Mouse (Mus musculus) bone marrow, adult 2 months (tissue): ENCODE data around the gene Nrap. TPM values are rescaled to one million over a fixed set of nuclear protein-coding genes. Genes with fewer than 3 reads are reported as not detected.

Source experiments
- H3K27ac ChIP-seq: fragments of 200-500 bp; 2 replicates; pipeline ENCODE4 v1.5.1; 2012; ENCODE audit warnings: low read depth, mild to moderate bottlenecking, control low read depth, inconsistent platforms, low read length; ENCODE audit not compliant: control insufficient read depth, poor library complexity, insufficient read depth
- H3K4me1 ChIP-seq: fragments of 200-500 bp; 2 replicates; pipeline ENCODE4 v1.6.1; 2011; ENCODE audit warnings: low read length; ENCODE audit not compliant: control insufficient read depth, insufficient read depth
- H3K4me3 ChIP-seq: fragments of 200-500 bp; replicated peaks from 2 replicates; pipeline ENCODE3; 2011; ENCODE audit warnings: mild to moderate bottlenecking, low read depth, low read length, control low read depth; ENCODE audit not compliant: control insufficient read depth
- CTCF ChIP-seq: fragments of 200-500 bp; IDR thresholded peaks from 2 replicates; pipeline ENCODE4 v1.5.1; 2011; ENCODE audit warnings: low read length, control low read depth; ENCODE audit not compliant: control insufficient read depth, insufficient read depth
- POLR2A ChIP-seq: fragments of 200-500 bp; IDR thresholded peaks from 2 replicates; pipeline ENCODE4 v1.6.1; 2011; ENCODE audit warnings: low read depth, mild to moderate bottlenecking, control low read depth, low read length, borderline replicate concordance; ENCODE audit not compliant: control insufficient read depth
- WGBS: fragments of 180-500 bp; shearing (Covaris S2); methylation state at CpG from one replicate; pipeline ENCODE4 v1.1.7; 2018; 5-methylcytosine and 5-hydroxymethylcytosine counted together
- polyA plus RNA-seq: library from polyadenylated mRNA; stranded (reverse); fragments of >200 nt; gene quantifications from 2 replicates; pipeline ENCODE4 v1.2.4, GENCODE M21; 2011; ENCODE audit warnings: low replicate concordance; ENCODE audit not compliant: missing spikeins, insufficient read depth, insufficient read length

Gene Nrap
- polyA plus RNA-seq, 1 experiment = 0.52 TPM

- no peak for TF ChIP-seq CTCF
- TF ChIP-seq POLR2A = no peak
- Histone ChIP-seq H3K4me3 (no peak overlapping the region), H3K27ac (no peak overlapping the region), H3K4me1 (no peaks in the 10 kb centered on the region; the same call in 1 of the 2 replicates)
- WGBS = 60% methylated on average over 5 of the region's 5 CpGs
Measured at GRCm38 (mm10) chr19:56378007-56378406, 11.8 kb downstream of the Nrap start.

- Histone ChIP-seq H3K4me3 (no peak overlapping the region), H3K27ac (no peak overlapping the region), H3K4me1 (no peaks in the 10 kb centered on the region; the same call in 1 of the 2 replicates)
- TF ChIP-seq POLR2A (no peak), CTCF (no peak)
- WGBS = 84% methylated on average over 10 of the region's 10 CpGs
Measured at GRCm38 (mm10) chr19:56374011-56374410, 15.8 kb downstream of the Nrap start.

GRCm38 (mm10) chr19:56373246-56373645 is 16.6 kb downstream of the Nrap start:
- Histone ChIP-seq H3K4me1 (no peaks in the 10 kb centered on the region; the same call in 1 of the 2 replicates), H3K4me3 (no peak overlapping the region), H3K27ac (no peak overlapping the region)
- TF ChIP-seq POLR2A (no peak), CTCF (no peak)
- 83% methylated on average over 5 of the region's 5 CpGs for WGBS

DNA sequence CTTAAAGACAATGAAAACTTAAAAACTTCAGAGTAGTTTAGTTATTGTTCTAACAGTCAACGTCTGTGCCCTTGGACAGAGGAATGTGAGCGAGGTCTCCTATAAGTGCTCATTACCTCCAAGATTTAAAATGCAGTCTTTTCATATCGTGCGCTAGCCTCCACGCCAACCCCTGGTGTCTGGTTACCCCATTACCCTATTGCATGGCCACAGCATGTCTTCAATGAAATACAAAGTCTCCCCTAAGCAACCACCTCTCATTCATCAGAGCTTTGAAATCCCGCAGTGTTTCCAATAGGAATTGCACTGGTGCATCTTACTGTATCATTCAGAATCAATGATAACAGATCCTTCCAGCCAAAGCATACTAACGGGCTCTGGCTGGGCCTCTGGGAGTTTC is 17.6 kb downstream of the Nrap start:
- Histone ChIP-seq H3K4me3 (no peak overlapping the region), H3K4me1 (no peaks in the 10 kb centered on the region; the same call in 1 of the 2 replicates), H3K27ac (no peak overlapping the region)
- TF ChIP-seq POLR2A (no peak), CTCF (no peak)
- 87% methylated on average over 7 of the region's 7 CpGs for WGBS

GRCm38 (mm10) chr19:56370389-56371150 is 19.3 kb downstream of the Nrap start:
- Histone ChIP-seq H3K4me1 (no peaks in the 10 kb centered on the region), H3K4me3 (no peak overlapping the region), H3K27ac (no peak overlapping the region)
- WGBS = 41% methylated on average over 6 of the region's 6 CpGs
- TF ChIP-seq CTCF (no peak), POLR2A (no peak)

- TF ChIP-seq POLR2A = no peak
- TF ChIP-seq CTCF = no peak
- 23% methylated on average over 7 of the region's 7 CpGs for WGBS
Measured at GRCm38 (mm10) chr19:56368912-56369311, 20.9 kb downstream of the Nrap start.

GRCm38 (mm10) chr19:56367778-56368177 is 22.1 kb downstream of the Nrap start:
- TF ChIP-seq POLR2A (no peak), CTCF (no peak)

More at GRCm38 (mm10) chr19:56368912-56369311, 20.9 kb downstream of the Nrap start:
- no peak overlapping the region for H3K27ac ChIP-seq
- H3K4me1 ChIP-seq = no peaks in the 10 kb centered on the region
- no peak overlapping the region for H3K4me3 ChIP-seq

DNA sequence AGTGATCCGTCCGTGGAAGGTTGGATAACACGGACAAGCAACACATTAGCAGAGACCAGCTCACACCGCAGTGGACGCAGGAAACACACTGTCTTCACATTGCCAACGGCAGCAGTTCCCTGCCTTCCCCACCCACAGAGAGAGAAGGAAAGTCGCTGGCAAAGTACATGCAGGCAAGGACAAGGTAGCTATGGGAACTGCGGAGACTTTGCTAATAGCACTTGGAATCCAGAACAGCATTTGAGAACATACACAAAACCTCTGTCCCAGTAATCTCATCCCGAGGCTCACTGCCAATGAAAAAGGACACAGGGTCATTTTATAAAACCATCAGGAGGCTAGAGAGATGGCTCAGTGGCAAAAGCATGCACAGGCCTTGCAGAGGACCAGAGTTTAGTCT is 23.2 kb downstream of the Nrap start:
- Histone ChIP-seq H3K4me1 (no peaks in the 10 kb centered on the region), H3K4me3 (no peak overlapping the region), H3K27ac (no peak overlapping the region)
- 86% methylated on average over 9 of the region's 9 CpGs for whole genome bisulfite sequencing
- TF ChIP-seq CTCF (no peak), POLR2A (no peak)

More at GRCm38 (mm10) chr19:56367778-56368177, 22.1 kb downstream of the Nrap start:
- H3K27ac ChIP-seq = no peak overlapping the region
- 63% methylated on average over 7 of the region's 7 CpGs for WGBS
- H3K4me1 ChIP-seq = no peaks in the 10 kb centered on the region
- no peak overlapping the region for H3K4me3 ChIP-seq

DNA sequence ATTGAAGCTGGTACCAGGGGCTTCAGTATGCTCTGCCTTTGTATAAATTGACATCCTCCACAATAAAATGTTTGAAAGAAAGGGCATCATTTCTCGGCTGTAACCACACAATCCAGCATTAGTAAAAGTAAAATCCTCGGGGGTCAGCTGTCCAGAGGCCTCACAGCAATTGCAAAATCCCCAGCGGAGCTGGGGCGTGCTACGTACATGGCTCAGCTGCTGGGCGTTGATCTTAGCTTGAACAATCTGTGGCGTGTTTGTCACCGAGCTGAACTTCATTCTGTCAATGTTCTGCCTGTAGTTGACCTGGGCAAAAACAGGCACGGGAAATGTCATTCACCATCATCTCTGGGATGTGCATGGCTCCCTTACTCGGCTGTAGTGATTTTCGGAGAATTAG is 23.7 kb downstream of the Nrap start:
- no peak overlapping the region for H3K27ac ChIP-seq
- WGBS = 82% methylated on average over 11 of the region's 11 CpGs
- H3K4me1 ChIP-seq = no peaks in the 10 kb centered on the region
- H3K4me3 ChIP-seq = no peak overlapping the region
- TF ChIP-seq POLR2A = no peak
